8 mouse cellular contexts compared by ENCODE assay signal in the genomic region with DNA sequence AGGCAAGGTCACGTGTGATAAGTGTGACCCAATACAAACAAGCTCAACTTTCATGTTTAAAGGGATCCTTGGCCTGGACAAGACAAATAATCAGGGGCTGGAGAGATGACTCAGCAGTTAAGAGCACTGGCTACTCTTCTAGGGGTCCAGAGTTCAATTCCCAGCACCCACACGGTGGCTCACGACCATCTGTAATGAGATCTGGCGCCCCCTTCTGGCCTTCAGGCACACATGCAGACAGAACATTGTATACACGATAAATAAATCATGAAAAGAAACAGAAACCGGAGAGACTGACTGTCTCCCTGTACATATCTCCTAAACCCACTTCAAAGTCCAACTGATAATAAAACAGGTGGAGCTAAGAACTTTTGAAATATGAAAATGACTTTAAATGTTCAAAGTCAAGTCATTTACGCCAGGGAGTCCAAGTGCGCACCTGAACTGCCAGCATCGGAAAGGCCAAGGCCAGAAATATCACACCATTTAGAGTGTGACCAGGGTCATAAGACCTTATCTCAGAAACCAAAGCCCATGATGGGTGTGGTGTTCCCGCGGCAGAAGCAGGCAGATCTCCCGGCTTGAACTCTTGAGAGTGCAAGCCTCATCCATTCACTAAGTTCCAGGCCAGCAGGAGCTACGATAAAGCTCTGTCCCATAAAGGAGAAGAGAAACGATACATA. TPM values are rescaled to one million over a fixed set of nuclear protein-coding genes. Genes with fewer than 3 reads are reported as not detected.
DNase-seq lines count a peak whose midpoint lies in the region; ATAC-seq and TF ChIP-seq lines count a peak whose summit lies in the region.

No protein-coding gene starts in this region.

- TF ChIP-seq CTCF in lung, postnatal 0 days (IDR thresholded peaks at IDR 0.05), result peak; percentile 59
- TF ChIP-seq CTCF in bone marrow macrophage, adult 2 months (IDR thresholded peaks at IDR 0.05; ENCODE audit: low read depth, low read length), result peak; percentile 72

- H3K4me2 ChIP-seq in lung, postnatal 0 days (replicated peaks; ENCODE audit: low read depth, low read length), result peak overlapping the region; percentile 87
- H3K4me2 ChIP-seq in intestine, embryonic 15.5 days (replicated peaks), result peak overlapping the region; percentile 69
- peak overlapping the region; percentile 79 for H3K4me2 ChIP-seq in neural tube, embryonic 12.5 days (replicated peaks)

- 66% methylated on average over 14 of the region's 14 CpGs for WGBS in lung, postnatal 0 days
- WGBS in intestine, embryonic 15.5 days, result 63% methylated on average over 14 of the region's 14 CpGs
- WGBS in neural tube, embryonic 12.5 days, result 79% methylated on average over 14 of the region's 14 CpGs

- peak overlapping the region; percentile 88 for H3K27ac ChIP-seq in lung, postnatal 0 days (ENCODE audit: low read length)
- no peak overlapping the region for H3K27ac ChIP-seq in bone marrow macrophage, adult 2 months (ENCODE audit: insufficient read depth, low read depth, low read length)
- peak overlapping the region; percentile 96; the same call in 1 of the 2 replicates for H3K27ac ChIP-seq in intestine, embryonic 15.5 days
- no peak overlapping the region for H3K27ac ChIP-seq in neural tube, embryonic 12.5 days

- peaks cover 2% of the 10 kb centered on the region; the same call in 1 of the 2 replicates for H3K4me1 ChIP-seq in lung, postnatal 0 days (ENCODE audit: insufficient read depth, low read depth, low read length)
- peaks cover 12% of the 10 kb centered on the region for H3K4me1 ChIP-seq in bone marrow macrophage, adult 2 months (ENCODE audit: control insufficient read depth, insufficient read depth, low read length)
- peaks cover 12% of the 10 kb centered on the region; the same call in 1 of the 2 replicates for H3K4me1 ChIP-seq in intestine, embryonic 15.5 days (replicated peaks)
- peaks cover 4% of the 10 kb centered on the region for H3K4me1 ChIP-seq in neural tube, embryonic 12.5 days

- H3K36me3 ChIP-seq in lung, postnatal 0 days (ENCODE audit: insufficient read depth, low read length), result peaks cover 14% of the 10 kb centered on the region; the same call in 1 of the 2 replicates
- H3K36me3 ChIP-seq in intestine, embryonic 15.5 days, result peaks cover 26% of the 10 kb centered on the region
- H3K36me3 ChIP-seq in neural tube, embryonic 12.5 days, result peaks cover 38% of the 10 kb centered on the region

- no peak for ATAC-seq in lung, postnatal 0 days
- ATAC-seq in intestine, embryonic 15.5 days, result no peak
- ATAC-seq in neural tube, embryonic 12.5 days (ENCODE audit: low FRiP score, low read depth), result no peak

- no peaks in the 10 kb centered on the region for H3K27me3 ChIP-seq in lung, postnatal 0 days (replicated peaks; ENCODE audit: insufficient read depth, low read length)
- H3K27me3 ChIP-seq in intestine, embryonic 15.5 days (replicated peaks), result no peaks in the 10 kb centered on the region
- no peaks in the 10 kb centered on the region for H3K27me3 ChIP-seq in neural tube, embryonic 12.5 days (replicated peaks)

- peak overlapping the region; percentile 71; the same call in 1 of the 2 replicates for H3K9ac ChIP-seq in lung, postnatal 0 days (replicated peaks; ENCODE audit: low read depth)
- H3K9ac ChIP-seq in intestine, embryonic 15.5 days, result peak overlapping the region; percentile 92
- peak overlapping the region; percentile 95; the same call in 1 of the 2 replicates for H3K9ac ChIP-seq in neural tube, embryonic 12.5 days

- DNase-seq in lung, postnatal 0 days (ENCODE audit: low spot score), result no peak
- no peak for DNase-seq in lung, postnatal 4 days
- DNase-seq in urinary bladder, adult 2 months (ENCODE audit: low spot score), result no peak
- DNase-seq in cerebellum, adult 9-11 months, result no peak
- no peak for DNase-seq in frontal cortex, postnatal 36 days (ENCODE audit: low spot score in 2 of 2)

- TF ChIP-seq POLR2A in bone marrow macrophage, adult 2 months (IDR thresholded peaks at IDR 0.05; ENCODE audit: borderline replicate concordance, low read depth, low read length), result no peak

- TF ChIP-seq EP300 in lung, postnatal 0 days (IDR thresholded peaks at IDR 0.05), result no peak

- H3K9me3 ChIP-seq in lung, postnatal 0 days (ENCODE audit: low read length), result no peaks in the 10 kb centered on the region
- no peaks in the 10 kb centered on the region for H3K9me3 ChIP-seq in intestine, embryonic 15.5 days
- no peaks in the 10 kb centered on the region for H3K9me3 ChIP-seq in neural tube, embryonic 12.5 days

- no peak overlapping the region for H3K4me3 ChIP-seq in lung, postnatal 0 days (ENCODE audit: low read depth, low read length)
- peak overlapping the region; percentile 99 for H3K4me3 ChIP-seq in bone marrow macrophage, adult 2 months (ENCODE audit: insufficient read depth, low read length)
- H3K4me3 ChIP-seq in intestine, embryonic 15.5 days (replicated peaks), result peak overlapping the region; percentile 99
- H3K4me3 ChIP-seq in neural tube, embryonic 12.5 days, result peak overlapping the region; percentile 99

RNA-seq across cellular contexts. Expression of a gene that starts 5.2 kb away (rescaled TPM):
- 89.5 and 97.7 TPM in 2 replicates for polyA plus RNA-seq in lung, postnatal 0 days (2015; fragmentation: Nextera tagmentation; extraction: Ambion mirVana)
- 50.8 and 54.5 TPM in 2 replicates for polyA plus RNA-seq in bone marrow macrophage, adult 2 months (2012; ENCODE audit: insufficient read depth, insufficient read length, missing spikeins)
- 210 and 225 TPM in 2 replicates for polyA plus RNA-seq in intestine, embryonic 15.5 days (2015; fragmentation: Nextera tagmentation; extraction: Ambion mirVana)
- polyA plus RNA-seq in neural tube, embryonic 12.5 days (2016; fragmentation: Nextera tagmentation; extraction: Ambion mirVana), result 199 and 200 TPM in 2 replicates
- 154 and 165 TPM in 2 replicates for polyA plus RNA-seq in urinary bladder, adult 2 months (2012; rRNA removed)

RNA-seq across cellular contexts. Expression of a gene that starts 22.8 kb away (rescaled TPM):
- polyA plus RNA-seq in lung, postnatal 0 days (2015; fragmentation: Nextera tagmentation; extraction: Ambion mirVana), result 0.05 and 0.06 TPM in 2 replicates
- polyA plus RNA-seq in bone marrow macrophage, adult 2 months (2012; ENCODE audit: insufficient read depth, insufficient read length, missing spikeins), result not detected in 2 replicates
- 0.30 TPM in 1 of 2 replicates, not detected in the other for polyA plus RNA-seq in intestine, embryonic 15.5 days (2015; fragmentation: Nextera tagmentation; extraction: Ambion mirVana)
- polyA plus RNA-seq in neural tube, embryonic 12.5 days (2016; fragmentation: Nextera tagmentation; extraction: Ambion mirVana), result not detected in 2 replicates
- polyA plus RNA-seq in urinary bladder, adult 2 months (2012; rRNA removed), result 0.06 and 0.12 TPM in 2 replicates

RNA-seq across cellular contexts. Expression of a gene that starts 41.9 kb away (rescaled TPM):
- polyA plus RNA-seq in lung, postnatal 0 days (2015; fragmentation: Nextera tagmentation; extraction: Ambion mirVana), result 38.6 and 56.3 TPM in 2 replicates
- polyA plus RNA-seq in bone marrow macrophage, adult 2 months (2012; ENCODE audit: insufficient read depth, insufficient read length, missing spikeins), result not detected in 2 replicates
- polyA plus RNA-seq in intestine, embryonic 15.5 days (2015; fragmentation: Nextera tagmentation; extraction: Ambion mirVana), result 5.4 and 6.4 TPM in 2 replicates
- polyA plus RNA-seq in neural tube, embryonic 12.5 days (2016; fragmentation: Nextera tagmentation; extraction: Ambion mirVana), result 7.6 and 9.3 TPM in 2 replicates
- 18.2 and 21.8 TPM in 2 replicates for polyA plus RNA-seq in urinary bladder, adult 2 months (2012; rRNA removed)

RNA-seq across cellular contexts. Expression of a gene that starts 54.9 kb away (rescaled TPM):
- polyA plus RNA-seq in lung, postnatal 0 days (2015; fragmentation: Nextera tagmentation; extraction: Ambion mirVana), result 50.4 and 56.6 TPM in 2 replicates
- 123 and 152 TPM in 2 replicates for polyA plus RNA-seq in bone marrow macrophage, adult 2 months (2012; ENCODE audit: insufficient read depth, insufficient read length, missing spikeins)
- polyA plus RNA-seq in intestine, embryonic 15.5 days (2015; fragmentation: Nextera tagmentation; extraction: Ambion mirVana), result 48.8 and 50.7 TPM in 2 replicates
- 53.8 and 72.3 TPM in 2 replicates for polyA plus RNA-seq in neural tube, embryonic 12.5 days (2016; fragmentation: Nextera tagmentation; extraction: Ambion mirVana)
- polyA plus RNA-seq in urinary bladder, adult 2 months (2012; rRNA removed), result 89.8 and 104 TPM in 2 replicates

Comparison
In these comparisons a context has a peak if more than half of its experiments do, and no peak if none do; other contexts are left out.
1. H3K27ac ChIP-seq: peak in lung, postnatal 0 days (single experiment) and intestine, embryonic 15.5 days (single experiment); none in bone marrow macrophage, adult 2 months (single experiment) and neural tube, embryonic 12.5 days (single experiment).
2. Peak in every context shown above with its lines, with median percentiles within 50 percentile points of each other: H3K4me2 ChIP-seq and H3K9ac ChIP-seq.